Mouse (Mus musculus): ENCODE results near the gene Hist3h2ba. TPM values are rescaled to one million over a fixed set of nuclear protein-coding genes. Genes with fewer than 3 reads are reported as not detected.

Gene Hist3h2ba
- 1.9 TPM for polyA plus RNA-seq (2014; fragmentation: Illumina TruSeq; extraction: RNeasy Lipid Tissue Mini Kit (QIAGEN cat#74804); ENCODE audit: low read depth, low replicate concordance)

DNA sequence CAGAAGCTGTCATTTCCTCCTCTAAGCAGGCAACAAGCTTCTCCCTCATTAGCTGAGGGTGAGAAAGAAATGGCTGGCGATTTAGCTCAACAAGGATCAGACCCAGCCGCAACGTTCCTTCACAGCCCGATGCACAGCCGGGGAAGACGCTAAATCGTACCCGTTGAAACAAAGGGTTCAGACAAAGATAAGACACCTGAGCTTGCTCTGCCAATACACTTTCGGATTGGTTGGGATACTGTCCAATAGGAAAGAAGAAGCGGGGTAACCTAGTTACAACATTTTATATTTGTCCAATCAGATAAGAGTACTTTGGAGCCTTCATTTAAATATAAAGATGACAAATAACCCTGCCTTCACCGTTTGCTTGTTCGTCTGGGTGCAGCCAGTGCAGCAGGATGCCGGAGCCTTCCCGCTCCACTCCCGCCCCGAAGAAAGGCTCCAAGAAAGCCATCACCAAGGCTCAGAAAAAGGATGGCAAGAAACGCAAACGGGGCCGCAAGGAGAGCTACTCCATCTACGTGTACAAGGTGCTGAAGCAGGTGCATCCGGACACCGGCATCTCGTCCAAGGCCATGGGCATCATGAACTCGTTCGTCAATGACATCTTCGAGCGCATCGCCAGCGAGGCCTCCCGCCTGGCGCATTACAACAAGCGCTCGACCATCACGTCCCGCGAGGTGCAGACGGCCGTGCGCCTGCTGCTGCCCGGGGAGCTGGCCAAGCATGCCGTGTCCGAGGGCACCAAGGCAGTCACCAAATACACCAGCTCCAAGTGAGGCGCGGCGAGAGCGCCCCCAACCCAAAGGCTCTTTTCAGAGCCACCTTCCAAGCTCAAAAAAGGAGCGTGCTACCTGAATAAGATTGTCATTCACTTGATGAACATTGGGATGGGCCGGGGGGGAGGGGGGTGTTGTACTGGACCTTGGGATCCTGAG is at the start of gene Hist3h2ba:
Hist3h2ba (plus strand) TSS at position 379 of the 938 bp plus-strand sequence.

DNA sequence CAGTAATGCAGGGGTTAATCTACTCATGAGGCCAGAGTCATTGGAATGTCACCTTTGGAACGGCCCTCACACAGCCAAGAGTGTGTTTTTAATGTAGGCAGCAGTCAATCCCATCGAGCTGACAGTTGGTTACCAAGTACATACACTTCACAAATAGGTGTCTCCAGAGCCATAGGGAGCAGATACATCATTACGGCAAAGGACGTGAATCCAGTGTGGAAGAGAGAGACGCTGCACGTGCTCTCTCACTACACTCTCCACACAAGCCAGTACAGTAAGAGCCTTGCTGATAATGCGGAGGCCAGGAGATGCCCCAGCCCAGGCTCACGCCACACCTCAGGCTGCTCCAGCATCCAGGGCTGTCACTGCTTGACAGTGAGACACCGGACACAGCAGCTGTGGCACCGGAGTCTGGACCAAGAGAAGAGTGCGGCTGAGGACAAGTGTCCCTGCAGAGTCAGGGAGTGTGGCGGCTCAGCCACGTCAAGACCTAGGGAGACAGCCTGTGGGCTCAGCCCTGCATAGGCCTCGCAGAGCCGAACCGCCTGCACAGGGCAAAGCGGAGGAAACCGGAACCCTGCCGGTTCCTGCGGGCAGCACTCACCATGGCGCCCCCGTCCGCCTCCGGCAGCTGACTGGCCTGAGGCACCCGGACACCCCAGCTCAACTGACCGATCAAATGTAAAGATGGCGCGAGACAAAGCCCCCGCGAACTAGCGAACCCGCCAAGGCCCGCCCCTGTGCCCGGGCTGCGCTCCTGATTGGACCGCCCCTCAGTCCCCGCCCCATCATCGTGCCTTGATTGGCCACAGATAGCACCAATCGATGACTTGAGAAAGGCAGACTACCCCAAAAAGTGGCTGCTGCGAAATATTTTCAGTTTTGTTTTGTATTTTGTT is 45.0 kb upstream of the Hist3h2ba start, which contains the start of gene Zfp39:
Zfp39 (minus strand) TSS at position 715 of the 899 bp plus-strand sequence.

DNA sequence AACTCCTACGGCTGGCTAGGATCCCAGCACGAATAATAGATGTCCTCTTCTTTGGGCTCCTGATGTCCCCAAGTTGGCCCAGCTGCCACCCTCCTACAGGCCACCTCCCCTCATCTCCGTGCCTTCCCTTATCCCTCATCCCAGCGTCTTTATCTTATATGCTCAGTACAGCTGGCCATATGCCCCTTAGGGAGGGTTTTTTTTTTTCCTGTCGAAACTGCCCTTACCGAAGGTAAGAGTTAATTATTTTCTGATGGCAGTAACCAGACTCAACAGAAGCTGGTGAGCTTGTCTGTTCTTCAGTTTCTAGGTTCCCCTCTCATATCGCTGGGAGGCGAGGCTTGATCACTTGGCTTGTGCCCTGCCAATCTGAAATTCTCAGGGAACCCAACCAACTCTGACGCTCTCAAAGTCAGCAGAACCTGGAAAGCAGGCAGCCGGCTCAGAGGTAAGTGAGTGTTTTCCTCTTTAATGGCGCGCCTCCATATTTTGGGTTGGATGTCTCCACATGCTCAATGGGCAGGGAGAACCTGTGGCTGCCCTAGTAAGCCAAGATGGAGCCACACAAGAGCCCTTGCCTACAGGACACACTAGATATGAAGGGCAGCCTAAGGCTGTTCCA is 30.9 kb upstream of the Hist3h2ba start, which contains the start of gene Btnl10:
Btnl10 (plus strand) TSS at position 164 of the 622 bp plus-strand sequence.

DNA sequence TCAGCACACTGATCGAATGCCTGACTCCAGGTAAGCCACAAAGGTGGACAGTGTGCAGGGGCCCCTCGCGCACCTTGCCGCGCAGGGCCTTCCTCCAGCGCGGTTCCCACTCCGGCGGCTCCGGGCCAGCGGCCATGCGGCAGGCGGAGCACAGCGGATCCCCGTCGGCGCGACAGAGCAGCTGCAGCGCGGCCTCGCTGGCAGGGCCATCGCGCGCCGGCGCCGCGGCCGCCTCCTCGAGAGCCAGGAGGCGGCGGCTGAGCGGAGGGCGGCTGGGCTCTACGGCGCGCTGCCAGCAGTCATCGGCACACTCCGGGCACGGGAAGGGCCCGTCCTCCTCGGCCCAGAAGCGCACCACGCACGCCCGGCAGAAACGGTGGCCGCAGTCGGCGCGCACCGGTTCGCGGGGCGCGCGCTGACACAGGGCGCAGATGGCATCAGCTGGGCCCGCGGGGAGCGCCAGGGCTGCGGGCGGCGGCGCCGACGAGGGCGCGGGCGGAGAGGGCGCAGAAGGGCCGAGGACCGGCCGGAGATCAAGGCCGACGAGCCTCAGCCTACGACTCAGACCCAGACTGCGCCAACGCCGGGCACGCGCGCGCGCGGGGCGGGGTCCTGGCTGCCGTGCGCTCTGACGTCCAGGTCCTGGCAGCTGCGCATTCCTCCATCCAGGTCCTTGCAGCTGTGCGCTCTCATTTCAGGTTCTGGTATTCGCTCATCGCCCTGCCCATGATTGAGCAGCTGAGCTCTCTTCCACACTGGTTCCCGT is 10.2 kb upstream of the Hist3h2ba start, which contains the start of gene Rnf187:
Rnf187 (minus strand) TSS at position 595 of the 766 bp plus-strand sequence.

DNA sequence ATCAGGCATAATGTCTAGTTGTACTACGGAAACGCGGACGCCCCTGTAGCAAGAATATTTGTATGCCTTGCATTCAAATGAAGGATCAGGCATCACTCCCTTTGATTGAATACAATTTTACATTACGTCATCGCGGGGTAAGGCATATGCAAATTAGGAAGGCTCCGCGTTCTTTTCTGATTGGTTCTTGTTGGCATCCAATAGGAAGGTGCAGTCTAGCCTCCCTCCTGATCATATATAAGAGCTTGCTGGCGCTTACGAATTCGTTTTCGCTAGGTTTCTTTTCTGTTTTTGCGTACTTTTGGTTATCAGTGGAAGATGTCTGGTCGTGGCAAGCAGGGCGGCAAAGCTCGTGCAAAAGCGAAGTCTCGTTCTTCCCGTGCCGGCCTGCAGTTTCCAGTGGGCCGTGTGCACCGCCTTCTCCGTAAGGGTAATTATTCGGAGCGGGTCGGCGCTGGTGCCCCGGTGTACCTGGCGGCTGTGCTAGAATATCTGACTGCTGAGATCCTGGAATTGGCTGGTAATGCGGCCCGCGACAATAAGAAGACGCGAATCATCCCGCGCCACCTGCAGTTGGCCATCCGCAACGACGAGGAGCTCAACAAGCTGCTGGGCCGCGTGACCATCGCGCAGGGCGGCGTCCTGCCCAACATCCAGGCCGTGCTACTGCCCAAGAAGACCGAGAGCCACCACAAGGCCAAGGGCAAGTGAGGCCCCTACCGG is 5.9 kb downstream of the Hist3h2ba start, which contains the start of the genes Hist3h2a and Trim17:
Hist3h2a (plus strand) TSS at position 266 of the 723 bp plus-strand sequence.
Trim17 (plus strand) TSS at position 266 of the 723 bp plus-strand sequence.

DNA sequence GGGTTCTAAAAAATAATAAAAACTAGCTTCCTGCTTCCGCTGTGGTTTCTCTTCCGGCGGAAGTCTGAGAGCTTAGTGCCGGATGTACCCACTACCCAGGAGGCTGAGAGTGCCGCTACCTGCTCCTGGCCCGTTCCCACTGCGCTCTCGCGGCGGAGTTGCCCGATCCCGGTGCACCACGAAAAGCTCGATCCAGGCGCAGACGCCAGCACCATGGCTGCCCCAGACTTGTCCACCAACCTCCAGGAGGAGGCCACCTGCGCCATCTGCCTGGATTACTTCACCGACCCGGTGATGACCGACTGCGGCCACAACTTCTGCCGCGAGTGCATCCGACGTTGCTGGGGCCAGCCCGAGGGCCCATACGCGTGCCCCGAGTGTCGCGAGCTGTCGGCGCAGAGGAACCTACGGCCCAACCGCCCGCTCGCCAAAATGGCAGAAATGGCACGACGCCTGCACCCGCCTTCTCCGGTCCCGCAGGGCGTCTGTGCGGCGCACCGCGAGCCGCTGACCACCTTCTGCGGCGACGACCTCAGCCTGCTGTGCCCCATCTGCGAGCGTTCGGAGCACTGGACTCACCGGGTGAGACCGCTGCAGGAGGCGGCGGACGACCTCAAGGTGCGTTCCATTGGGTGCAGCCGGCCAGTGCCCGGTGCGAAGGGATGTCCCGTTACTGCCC is 29.4 kb downstream of the Hist3h2ba start, which contains the start of gene Trim11:
Trim11 (plus strand) TSS at position 67 of the 679 bp plus-strand sequence.

Other genes with a start within 250 kb of the Hist3h2ba start
- gene Olfr319, start 249.8 kb upstream of the Hist3h2ba start, polyA plus RNA-seq (2014; fragmentation: Illumina TruSeq; extraction: RNeasy Lipid Tissue Mini Kit (QIAGEN cat#74804); ENCODE audit: low read depth, low replicate concordance), result not detected
- gene Olfr318, start 224.9 kb upstream of the Hist3h2ba start, polyA plus RNA-seq (2014; fragmentation: Illumina TruSeq; extraction: RNeasy Lipid Tissue Mini Kit (QIAGEN cat#74804); ENCODE audit: low read depth, low replicate concordance), result not detected
- gene Olfr317, start 209.7 kb upstream of the Hist3h2ba start, polyA plus RNA-seq (2014; fragmentation: Illumina TruSeq; extraction: RNeasy Lipid Tissue Mini Kit (QIAGEN cat#74804); ENCODE audit: low read depth, low replicate concordance), result not detected
- not detected for gene Olfr316, start 196.2 kb upstream of the Hist3h2ba start, polyA plus RNA-seq (2014; fragmentation: Illumina TruSeq; extraction: RNeasy Lipid Tissue Mini Kit (QIAGEN cat#74804); ENCODE audit: low read depth, low replicate concordance)
- gene Olfr315, start 175.7 kb upstream of the Hist3h2ba start, polyA plus RNA-seq (2014; fragmentation: Illumina TruSeq; extraction: RNeasy Lipid Tissue Mini Kit (QIAGEN cat#74804); ENCODE audit: low read depth, low replicate concordance), result not detected
- not detected for gene Olfr314, start 166.0 kb upstream of the Hist3h2ba start, polyA plus RNA-seq (2014; fragmentation: Illumina TruSeq; extraction: RNeasy Lipid Tissue Mini Kit (QIAGEN cat#74804); ENCODE audit: low read depth, low replicate concordance)
- 14.7 TPM for gene Fam183b, start 147.0 kb upstream of the Hist3h2ba start, polyA plus RNA-seq (2014; fragmentation: Illumina TruSeq; extraction: RNeasy Lipid Tissue Mini Kit (QIAGEN cat#74804); ENCODE audit: low read depth, low replicate concordance)
- not detected for gene Olfr313, start 133.9 kb upstream of the Hist3h2ba start, polyA plus RNA-seq (2014; fragmentation: Illumina TruSeq; extraction: RNeasy Lipid Tissue Mini Kit (QIAGEN cat#74804); ENCODE audit: low read depth, low replicate concordance)
- not detected for gene Olfr312, start 119.7 kb upstream of the Hist3h2ba start, polyA plus RNA-seq (2014; fragmentation: Illumina TruSeq; extraction: RNeasy Lipid Tissue Mini Kit (QIAGEN cat#74804); ENCODE audit: low read depth, low replicate concordance)
- gene Olfr311, start 109.7 kb upstream of the Hist3h2ba start, polyA plus RNA-seq (2014; fragmentation: Illumina TruSeq; extraction: RNeasy Lipid Tissue Mini Kit (QIAGEN cat#74804); ENCODE audit: low read depth, low replicate concordance), result not detected
- gene Gm12258, start 101.8 kb upstream of the Hist3h2ba start, polyA plus RNA-seq (2014; fragmentation: Illumina TruSeq; extraction: RNeasy Lipid Tissue Mini Kit (QIAGEN cat#74804); ENCODE audit: low read depth, low replicate concordance), result 8.7 TPM
- 8.6 TPM for gene 2810021J22Rik, start 81.7 kb upstream of the Hist3h2ba start, polyA plus RNA-seq (2014; fragmentation: Illumina TruSeq; extraction: RNeasy Lipid Tissue Mini Kit (QIAGEN cat#74804); ENCODE audit: low read depth, low replicate concordance)
- gene Zfp39, start 44.7 kb upstream of the Hist3h2ba start, polyA plus RNA-seq (2014; fragmentation: Illumina TruSeq; extraction: RNeasy Lipid Tissue Mini Kit (QIAGEN cat#74804); ENCODE audit: low read depth, low replicate concordance), result 6.2 TPM
- 0.21 TPM for gene Btnl10, start 31.0 kb upstream of the Hist3h2ba start, polyA plus RNA-seq (2014; fragmentation: Illumina TruSeq; extraction: RNeasy Lipid Tissue Mini Kit (QIAGEN cat#74804); ENCODE audit: low read depth, low replicate concordance)
- 80.5 TPM for gene Rnf187, start 10.0 kb upstream of the Hist3h2ba start, polyA plus RNA-seq (2014; fragmentation: Illumina TruSeq; extraction: RNeasy Lipid Tissue Mini Kit (QIAGEN cat#74804); ENCODE audit: low read depth, low replicate concordance)
- gene Hist3h2a, start 5.8 kb downstream of the Hist3h2ba start, polyA plus RNA-seq (2014; fragmentation: Illumina TruSeq; extraction: RNeasy Lipid Tissue Mini Kit (QIAGEN cat#74804); ENCODE audit: low read depth, low replicate concordance), result 13.9 TPM
- 2.5 TPM for gene Trim17, start 5.8 kb downstream of the Hist3h2ba start, polyA plus RNA-seq (2014; fragmentation: Illumina TruSeq; extraction: RNeasy Lipid Tissue Mini Kit (QIAGEN cat#74804); ENCODE audit: low read depth, low replicate concordance)
- gene Trim11, start 29.2 kb downstream of the Hist3h2ba start, polyA plus RNA-seq (2014; fragmentation: Illumina TruSeq; extraction: RNeasy Lipid Tissue Mini Kit (QIAGEN cat#74804); ENCODE audit: low read depth, low replicate concordance), result 24.7 TPM
- 0.27 TPM for gene Obscn, start 187.5 kb downstream of the Hist3h2ba start, polyA plus RNA-seq (2014; fragmentation: Illumina TruSeq; extraction: RNeasy Lipid Tissue Mini Kit (QIAGEN cat#74804); ENCODE audit: low read depth, low replicate concordance)
- 4.8 TPM for gene Iba57, start 214.8 kb downstream of the Hist3h2ba start, polyA plus RNA-seq (2014; fragmentation: Illumina TruSeq; extraction: RNeasy Lipid Tissue Mini Kit (QIAGEN cat#74804); ENCODE audit: low read depth, low replicate concordance)
- 2.7 TPM for gene Gjc2, start 234.3 kb downstream of the Hist3h2ba start, polyA plus RNA-seq (2014; fragmentation: Illumina TruSeq; extraction: RNeasy Lipid Tissue Mini Kit (QIAGEN cat#74804); ENCODE audit: low read depth, low replicate concordance)
- gene Guk1, start 243.3 kb downstream of the Hist3h2ba start, polyA plus RNA-seq (2014; fragmentation: Illumina TruSeq; extraction: RNeasy Lipid Tissue Mini Kit (QIAGEN cat#74804); ENCODE audit: low read depth, low replicate concordance), result 107 TPM